Mouse (Mus musculus) E14TG2a.4 (cell line): Measurements from ENCODE around the gene Specc1.

Experiments used
- CTCF ChIP-seq: conservative IDR thresholded peaks from 2 replicates; pipeline ENCODE4 v1.5.1; 2014; ENCODE audit warnings: low read length
- NANOG ChIP-seq: IDR thresholded peaks from 2 replicates; pipeline ENCODE4 v1.6.1; 2014; ENCODE audit warnings: borderline replicate concordance, low read length, mixed read lengths
- POU5F1 ChIP-seq: IDR thresholded peaks from 2 replicates; pipeline ENCODE4 v1.6.1; 2014; ENCODE audit warnings: low read length, borderline replicate concordance

DNA sequence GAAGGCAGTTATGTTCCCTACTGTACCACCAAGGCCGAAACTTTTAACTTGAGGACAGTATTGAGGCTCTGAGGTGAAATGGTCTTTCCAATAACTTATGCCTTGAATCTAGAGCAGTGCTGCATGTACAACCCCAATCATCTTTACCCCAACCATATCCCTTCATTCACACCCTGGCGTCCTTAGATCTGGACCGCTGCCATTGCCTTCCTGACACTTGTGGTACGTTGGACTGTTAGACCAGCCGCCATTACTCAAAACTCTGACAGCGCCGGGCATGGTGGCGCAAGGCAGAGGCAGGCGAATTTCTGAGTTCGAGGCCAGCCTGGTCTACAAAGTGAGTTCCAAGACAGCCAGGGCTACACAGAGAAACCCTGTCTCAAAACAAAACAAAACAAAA lies 121.8 kb downstream of the Specc1 start:
- no peak for TF ChIP-seq CTCF
- no peak for TF ChIP-seq POU5F1
- TF ChIP-seq NANOG, result no peak
